Mouse (Mus musculus) thymus, adult 2 months (tissue): ENCODE results near the gene Osm.

Experiments used
- CTCF ChIP-seq: fragments of 200-500 bp; IDR thresholded peaks from 2 replicates; pipeline ENCODE4 v1.5.1; 2012; ENCODE audit warnings: mild to moderate bottlenecking, control low read depth, low read length, moderate library complexity, borderline replicate concordance; ENCODE audit not compliant: control insufficient read depth, poor library complexity, insufficient read depth; ENCODE audit errors: extremely low read depth
- POLR2A ChIP-seq: fragments of 200-500 bp; IDR thresholded peaks from 2 replicates; pipeline ENCODE4 v1.6.1; 2012; ENCODE audit warnings: mild to moderate bottlenecking, low read length, control low read depth, moderate library complexity; ENCODE audit not compliant: control insufficient read depth, poor library complexity, insufficient read depth; ENCODE audit errors: extremely low read depth

DNA sequence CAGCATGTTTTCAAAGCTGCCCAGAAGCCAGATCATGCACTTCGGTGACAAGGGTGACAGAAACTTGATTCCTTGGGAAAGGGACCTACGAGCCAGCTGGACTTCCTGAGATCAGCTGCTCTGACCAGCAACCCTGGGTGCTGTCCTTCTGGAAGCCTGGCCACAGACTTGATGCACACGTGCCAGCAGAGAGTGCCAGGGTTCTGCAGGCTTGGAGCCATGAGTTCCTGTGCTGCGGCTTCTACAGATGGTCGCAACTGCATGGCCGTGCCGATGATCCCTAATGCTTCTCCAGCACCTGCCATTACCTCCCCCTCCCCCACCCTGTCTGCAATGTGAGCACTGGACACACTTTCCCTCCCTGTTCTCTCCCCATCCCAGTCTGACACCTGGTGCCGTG, 7.8 kb upstream of the Osm start:
- TF ChIP-seq CTCF, result no peak
- TF ChIP-seq POLR2A, result no peak
